Mouse (Mus musculus) G1E (cell line): ENCODE measurements around the gene Slc28a1.

Experiments
- CTCF ChIP-seq: IDR thresholded peaks from 2 replicates; pipeline ENCODE4 v1.5.1; 2012; ENCODE audit warnings: low read depth, low read length, inconsistent platforms, mixed read lengths
- GATA1 ChIP-seq: IDR thresholded peaks from 2 replicates; pipeline ENCODE4 v1.6.1; 2012; ENCODE audit warnings: borderline replicate concordance, low read length, inconsistent platforms, mixed read lengths
- GATA2 ChIP-seq: IDR thresholded peaks from 2 replicates; pipeline ENCODE4 v1.6.1; 2012; ENCODE audit warnings: low read depth, low read length, inconsistent platforms, borderline replicate concordance
- TAL1 ChIP-seq: conservative IDR thresholded peaks from 2 replicates; pipeline ENCODE4 v1.6.1; 2012; ENCODE audit warnings: low read depth, low read length, inconsistent platforms, mixed read lengths

DNA sequence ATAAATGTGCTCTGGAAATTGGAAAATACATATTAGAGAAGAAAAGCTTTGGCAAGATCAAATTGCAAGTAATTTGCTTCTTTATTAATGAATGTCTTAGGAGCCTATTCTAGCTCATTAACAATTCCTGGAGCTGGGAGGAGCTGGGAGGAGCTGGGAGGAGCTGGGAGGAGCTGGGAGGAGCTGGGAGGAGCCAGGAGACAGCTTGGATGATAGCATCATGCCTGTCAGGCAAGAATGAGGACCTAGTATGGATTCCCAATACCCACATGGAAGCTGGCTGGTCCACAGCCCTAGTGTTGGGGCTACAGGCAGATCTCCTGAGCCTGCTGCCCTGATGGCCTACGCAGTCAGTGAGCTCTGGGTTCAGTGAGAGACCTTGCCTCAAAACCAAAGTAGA, 101.4 kb downstream of the Slc28a1 start:
- TF ChIP-seq CTCF (no peak), GATA2 (no peak), GATA1 (no peak), TAL1 (no peak)
